Mouse (Mus musculus) MEL (cell line): ENCODE measurements around the gene Kcng4.

Experiments
- BHLHE40 ChIP-seq: IDR thresholded peaks from 2 replicates; pipeline ENCODE4 v1.6.1; 2012; ENCODE audit warnings: low read depth, mild to moderate bottlenecking, inconsistent platforms, low read length, improper control_type of control experiment, borderline replicate concordance
- CTCF ChIP-seq, 3 experiments: IDR thresholded peaks in 2 of 3; conservative IDR thresholded peaks in 1 of 3; 2 replicates each; pipeline ENCODE4 v1.5.1; 2011 to 2012; ENCODE audit warnings: low read length in 3 of 3, low read depth in 2 of 3, mild to moderate bottlenecking in 2 of 3, improper control_type of control experiment in 1 of 3, inconsistent platforms in 1 of 3, mixed read lengths in 1 of 3, moderate library complexity in 1 of 3; ENCODE audit not compliant: control insufficient read depth in 1 of 3, insufficient read depth in 1 of 3, poor library complexity in 1 of 3, severe bottlenecking in 1 of 3
- MAX ChIP-seq: IDR thresholded peaks from 2 replicates; pipeline ENCODE4 v1.6.1; 2011; ENCODE audit warnings: low read length, improper control_type of control experiment
- MEF2A ChIP-seq: IDR thresholded peaks from 2 replicates; pipeline ENCODE4 v1.6.1; 2014; ENCODE audit warnings: low read depth, mild to moderate bottlenecking, inconsistent platforms, low read length, improper control_type of control experiment; ENCODE audit not compliant: poor library complexity, insufficient replicate concordance, severe bottlenecking; ENCODE audit errors: extremely low read depth
- TCF12 ChIP-seq: IDR thresholded peaks from 2 replicates; pipeline ENCODE4 v1.6.1; 2014; ENCODE audit warnings: low read depth, mild to moderate bottlenecking, inconsistent platforms, low read length, improper control_type of control experiment, moderate library complexity

DNA sequence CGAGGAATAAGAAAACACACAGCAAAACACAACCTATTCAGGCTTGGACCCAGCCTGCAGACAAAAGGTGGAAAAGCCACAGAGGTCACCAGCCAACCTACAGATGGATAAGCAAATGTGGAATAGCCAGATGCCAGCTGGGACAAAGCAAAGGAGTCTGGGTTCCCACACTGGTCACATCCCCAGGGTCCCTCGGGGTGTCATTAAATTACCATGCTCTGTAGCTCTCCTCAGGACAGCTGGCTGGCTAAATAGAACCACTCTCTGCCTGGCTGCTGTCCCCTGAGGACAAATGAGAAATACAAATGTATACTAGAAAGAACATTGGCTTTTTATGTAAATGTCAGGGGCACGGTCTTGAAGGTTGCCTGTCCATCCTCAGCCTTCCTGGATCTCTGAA is 4.6 kb downstream of the Kcng4 start:
- TF ChIP-seq CTCF (IDR thresholded peaks at IDR 0.05 in 2 of 3, conservative IDR thresholded peaks at IDR 0.05 in 1 of 3; ENCODE audit: control insufficient read depth in 1 of 3, insufficient read depth in 1 of 3, low read depth in 2 of 3, low read length in 3 of 3, poor library complexity in 1 of 3, severe bottlenecking in 1 of 3) (no peak), TCF12 (no peak), BHLHE40 (no peak), MEF2A (no peak), MAX (no peak)
